Mouse (Mus musculus): ENCODE measurements around the gene Large1.

DNA sequence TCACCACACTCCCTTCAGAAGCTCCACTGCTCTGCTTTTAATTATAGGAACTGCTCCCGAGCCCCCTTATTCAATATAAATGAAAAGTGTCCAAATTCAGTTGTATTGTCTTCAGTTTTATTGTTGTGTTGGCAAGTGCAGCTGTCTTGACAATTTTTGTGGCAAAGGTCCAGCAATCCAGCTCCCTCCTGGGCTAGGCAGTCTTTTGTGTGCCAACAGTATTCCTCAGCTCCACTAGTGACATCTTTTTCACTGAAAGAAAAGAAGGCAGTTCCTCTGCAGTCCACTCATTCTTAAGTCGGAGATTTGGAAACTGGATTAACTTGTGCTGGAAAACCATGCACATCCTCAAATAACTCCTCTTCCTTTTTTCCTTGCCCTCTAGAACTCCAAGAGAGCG lies 25.3 kb downstream of the Large1 start:
- no peak for TF ChIP-seq CTCF (IDR thresholded peaks at IDR 0.05; ENCODE audit: borderline replicate concordance, control insufficient read depth, extremely low read depth, insufficient read depth, low read length, poor library complexity)
- no peak for TF ChIP-seq POLR2A (IDR thresholded peaks at IDR 0.05; ENCODE audit: control insufficient read depth, extremely low read depth, insufficient read depth, low read length, poor library complexity)

Data from thymus, adult 2 months (tissue).